Mouse (Mus musculus) adrenal gland, postnatal 36 days (tissue): ENCODE results near the gene Rnf135. TPM values are rescaled to one million over a fixed set of nuclear protein-coding genes. Genes with fewer than 3 reads are reported as not detected.
A peak's percentile ranks its signal among the peaks of the same experiment; 100 is the strongest.
"Not testable (repeated sequence)": the region's sequence is repeated elsewhere in the genome, so short reads cannot be mapped to it uniquely, and the experiment has no call there.

Experiments used
- DNase-seq, 2 experiments: peaks; one replicate each; pipeline ENCODE4 v3.0.0; 2021; ENCODE audit warnings: mixed read lengths in 1 of 2
- total RNA-seq, 2 experiments: library from RNA; stranded (reverse); gene quantifications; 2 replicates each; pipeline ENCODE4 v1.2.3; 2021

Gene Rnf135
- total RNA-seq, 2 experiments from 2014 or later: 6.9 to 13.3 TPM

- DNase-seq: no peak
Observed at GRCm38 (mm10) chr11:80161041-80161440, 22.6 kb upstream of the Rnf135 start.

DNA sequence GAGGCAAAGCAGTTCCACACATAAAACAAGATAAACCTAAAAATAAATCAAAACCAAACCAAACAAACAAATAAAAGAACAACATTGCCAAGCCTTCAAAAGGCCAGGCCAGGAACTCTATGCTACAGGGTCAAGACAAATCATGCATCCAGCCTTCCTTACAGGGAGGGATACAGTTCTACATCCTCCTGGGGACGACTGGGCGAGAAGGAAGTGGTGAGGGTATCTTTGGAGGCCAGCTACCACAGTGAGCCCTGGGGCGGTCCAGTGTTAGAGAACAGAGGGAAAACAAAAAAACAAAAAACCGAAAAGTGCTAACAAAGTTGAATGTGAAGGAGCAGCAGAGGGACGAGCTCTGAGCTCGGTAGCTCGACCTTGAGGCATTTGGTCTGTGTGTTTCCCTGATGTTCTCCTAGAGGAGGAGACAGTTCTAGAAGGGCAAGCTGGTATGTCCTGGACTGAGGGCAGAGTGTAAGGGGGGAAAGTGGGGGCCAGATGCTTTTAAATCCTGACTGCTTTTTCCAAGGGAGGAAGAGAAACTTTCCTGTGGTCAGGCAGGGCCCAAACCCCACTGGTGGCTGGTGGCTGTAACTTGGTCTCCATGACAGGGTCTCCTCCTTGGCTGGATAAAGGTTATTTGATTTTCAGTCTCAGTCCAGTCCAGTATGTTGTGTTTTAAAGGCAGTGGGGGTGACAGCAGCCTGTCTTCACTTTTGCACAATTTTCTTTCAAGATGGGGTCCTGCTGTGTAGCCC, 20.1 kb upstream of the Rnf135 start:
- DNase-seq: no peak

- DNase-seq: no peak
Observed at GRCm38 (mm10) chr11:80164224-80164623, 19.4 kb upstream of the Rnf135 start.

DNA sequence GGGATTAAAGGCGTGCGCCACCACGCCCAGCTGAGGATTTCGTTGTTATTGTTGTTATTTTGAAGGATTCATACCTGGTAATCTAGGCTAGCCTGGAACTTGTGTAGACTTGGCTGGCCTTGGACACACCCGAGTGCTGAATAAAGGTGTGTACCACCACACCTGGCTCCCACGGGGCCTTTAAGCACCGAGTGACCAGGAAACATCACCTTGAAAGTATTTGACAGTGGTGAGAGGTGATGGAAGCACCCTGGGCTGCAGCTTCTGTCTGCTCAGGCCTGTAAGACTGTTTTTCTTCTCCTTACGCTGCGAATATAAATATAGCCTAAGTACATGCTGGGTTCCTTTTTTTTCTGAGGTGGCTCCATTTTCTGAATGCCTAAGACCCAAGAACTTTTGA, 15.5 kb upstream of the Rnf135 start:
- DNase-seq: no peak

GRCm38 (mm10) chr11:80168611-80169249, 14.9 kb upstream of the Rnf135 start:
- no peak for DNase-seq

DNA sequence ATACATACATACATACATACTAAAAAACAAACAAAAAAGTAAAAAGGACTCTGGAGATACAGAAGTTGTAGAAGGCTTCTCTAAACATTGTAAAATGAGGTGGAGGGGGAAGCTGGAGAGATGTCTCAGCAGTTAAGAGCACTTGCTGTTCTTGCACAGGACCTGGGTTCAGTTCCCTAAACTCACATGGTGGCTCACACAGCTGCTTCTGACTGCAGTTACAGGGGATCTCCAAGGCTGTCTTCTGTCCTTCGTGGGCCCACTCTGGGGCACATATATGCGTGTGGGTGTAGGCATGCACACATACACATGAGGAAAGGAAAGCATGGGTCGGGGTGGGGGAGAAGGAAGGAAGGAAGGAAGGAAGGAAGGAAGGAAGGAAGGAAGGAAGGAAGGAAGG, 14.0 kb upstream of the Rnf135 start:
- DNase-seq: no peak

GRCm38 (mm10) chr11:80170351-80170750, 13.3 kb upstream of the Rnf135 start:
- no peak for DNase-seq

- DNase-seq: peak; percentile 81 to 85
Observed at GRCm38 (mm10) chr11:80171884-80172283, 11.8 kb upstream of the Rnf135 start.

DNA sequence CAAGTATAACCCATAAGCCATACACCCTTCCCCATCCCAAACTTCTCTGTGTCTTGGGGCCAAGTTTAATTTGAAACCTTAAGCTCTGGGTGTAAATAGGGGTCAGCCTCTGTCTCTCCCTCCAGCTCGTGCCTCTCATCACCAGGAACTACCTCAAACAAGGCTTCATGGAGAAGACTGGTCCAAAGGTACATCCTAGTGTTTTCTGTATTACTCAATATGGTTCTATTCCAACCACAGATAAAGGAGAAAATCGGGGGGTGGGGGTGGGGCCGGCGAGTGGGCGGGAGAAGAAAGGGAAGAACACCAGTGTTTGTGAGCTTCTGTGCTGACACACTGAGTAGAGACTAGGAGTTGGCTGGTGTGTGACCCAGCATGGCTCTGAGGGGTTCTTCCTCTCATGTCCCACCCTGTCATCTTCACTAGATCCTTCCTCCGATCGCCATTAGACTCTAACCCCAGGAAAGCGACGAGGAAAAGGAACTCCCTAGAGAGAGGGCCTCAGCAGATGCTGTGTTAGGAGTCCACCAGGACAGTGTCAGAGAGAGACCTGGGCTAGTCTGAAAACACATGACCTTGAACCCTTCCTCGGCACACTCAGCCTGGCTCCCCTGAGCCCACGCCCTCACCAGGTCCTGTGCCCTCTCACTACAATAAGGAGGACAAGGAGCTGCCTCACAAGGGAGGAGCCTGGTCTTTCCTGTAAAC, 9.5 kb upstream of the Rnf135 start:
- DNase-seq: no peak

- DNase-seq: peak; percentile 41 to 53
Observed at GRCm38 (mm10) chr11:80176911-80177895, 6.4 kb upstream of the Rnf135 start.

GRCm38 (mm10) chr11:80178316-80178715, 5.3 kb upstream of the Rnf135 start:
- no peak for DNase-seq

- DNase-seq: no peak
Observed at GRCm38 (mm10) chr11:80181021-80181749, 2.5 kb upstream of the Rnf135 start.

- DNase-seq: not testable (repeated sequence)
Observed at GRCm38 (mm10) chr11:80183054-80183704, 472 bp upstream of the Rnf135 start.

DNA sequence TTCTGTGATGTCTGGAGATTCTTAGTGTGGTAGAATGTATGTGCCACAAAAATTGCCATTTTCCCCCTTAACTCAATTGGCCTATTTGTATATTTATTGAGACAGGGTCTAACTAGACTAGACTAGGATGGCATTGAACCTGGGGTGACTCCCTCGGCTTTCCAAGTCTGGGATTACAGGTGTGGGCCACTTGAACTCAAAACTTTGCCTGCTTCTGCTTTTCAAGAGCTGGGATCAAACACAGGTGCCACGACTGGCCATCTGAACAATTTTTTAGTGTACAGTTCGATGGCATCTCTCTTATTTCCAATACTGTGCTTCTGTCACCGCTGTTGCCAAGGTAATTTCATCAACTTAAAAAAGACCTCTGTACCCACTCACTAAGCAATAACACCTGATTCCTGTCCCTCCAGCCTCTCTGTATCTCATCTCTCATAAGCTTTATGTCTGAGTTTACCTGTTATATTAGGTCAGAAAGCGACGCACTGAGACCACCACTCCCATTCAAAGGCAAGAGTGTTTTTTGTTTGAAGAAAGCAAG, 950 bp downstream of the Rnf135 start:
- no peak for DNase-seq

- DNase-seq: not testable (repeated sequence)
Observed at GRCm38 (mm10) chr11:80185441-80185976, 1.9 kb downstream of the Rnf135 start.

DNA sequence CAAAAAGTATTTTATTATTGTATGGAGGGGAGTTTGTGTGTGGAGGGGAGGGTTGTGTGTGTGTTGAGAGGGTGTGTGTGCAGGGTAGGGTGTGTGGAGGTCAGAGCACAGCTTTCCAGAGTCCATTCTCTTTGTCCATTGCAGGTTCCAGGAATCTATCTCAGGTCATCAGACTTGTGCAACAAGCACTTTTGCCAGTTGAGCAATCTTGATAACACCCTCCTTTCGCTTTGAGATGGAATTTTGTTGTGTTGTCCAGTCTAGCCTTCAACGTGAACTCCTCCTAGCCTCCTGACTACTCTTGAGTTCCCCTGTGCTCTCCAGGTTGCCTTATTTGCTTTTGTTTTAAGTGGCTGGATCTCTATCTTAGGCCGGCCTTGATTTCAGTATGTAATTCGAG, 6.6 kb downstream of the Rnf135 start:
- no peak for DNase-seq

GRCm38 (mm10) chr11:80193827-80194226, 10.2 kb downstream of the Rnf135 start:
- DNase-seq: no peak

GRCm38 (mm10) chr11:80196351-80196750, 12.7 kb downstream of the Rnf135 start:
- no peak for DNase-seq

DNA sequence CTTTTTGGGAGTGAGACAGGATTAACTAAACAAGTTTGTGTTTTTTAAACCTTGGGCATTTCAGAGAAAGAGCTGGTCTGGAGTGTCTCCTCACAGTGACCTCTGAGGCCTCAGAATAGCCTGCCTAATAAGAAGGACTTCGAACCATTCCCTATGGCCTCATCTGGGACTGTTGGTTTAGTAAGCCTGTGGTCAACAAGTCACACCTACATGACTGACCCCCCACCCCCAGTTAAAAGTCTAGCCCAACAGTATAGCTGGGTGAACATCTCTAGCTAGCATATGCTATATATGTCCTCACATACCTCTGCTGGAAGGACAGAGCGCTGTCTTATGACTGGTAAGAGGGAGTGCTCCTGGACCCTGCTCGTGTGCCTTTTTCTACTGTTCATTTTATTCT, 15.7 kb downstream of the Rnf135 start:
- DNase-seq: no peak

DNA sequence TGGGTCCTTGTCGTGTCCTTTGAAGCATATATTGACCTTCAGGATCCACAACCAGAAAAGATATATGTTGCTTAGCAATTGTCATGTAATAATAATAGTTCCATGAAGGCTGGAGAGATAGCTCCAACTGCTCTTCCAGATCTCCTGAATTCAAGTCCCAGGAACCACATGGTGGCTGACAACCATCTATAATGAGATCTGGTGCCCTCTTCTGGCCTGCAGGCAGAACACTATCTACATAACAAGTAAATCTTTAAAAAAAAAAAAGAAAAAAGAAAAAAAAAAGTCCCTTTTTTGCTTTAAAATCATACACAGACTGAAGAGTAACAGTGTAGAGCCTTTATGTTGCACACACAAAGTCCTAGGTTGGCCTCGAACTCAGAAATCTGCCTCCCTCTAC, 16.1 kb downstream of the Rnf135 start:
- no peak for DNase-seq
